Mouse (Mus musculus) neural tube, embryonic 13.5 days (tissue): ENCODE data around the gene Iqcn. TPM values are rescaled to one million over a fixed set of nuclear protein-coding genes. Genes with fewer than 3 reads are reported as not detected.

Source experiments
- ATAC-seq: fragments of 200-750 bp; cut with Nextera tagmentation; 2 replicates; pipeline ENCODE4 v1.8.0; 2017; ENCODE audit warnings: low read depth, mild to moderate bottlenecking, moderate TSS enrichment, moderate library complexity
- H3K27ac ChIP-seq: fragments of 300-500 bp; sonication (generic); replicated peaks from 2 replicates; pipeline ENCODE4 v1.5.1; 2015; ENCODE audit warnings: moderate library complexity, mild to moderate bottlenecking, inconsistent platforms
- H3K27me3 ChIP-seq: fragments of 300-500 bp; sonication (generic); 2 replicates; pipeline ENCODE4 v1.6.1; 2015; ENCODE audit warnings: mild to moderate bottlenecking, inconsistent platforms
- H3K36me3 ChIP-seq: fragments of 300-500 bp; sonication (generic); 2 replicates; pipeline ENCODE4 v1.6.1; 2015; ENCODE audit warnings: mild to moderate bottlenecking, inconsistent platforms
- H3K4me1 ChIP-seq: fragments of 300-500 bp; sonication (generic); replicated peaks from 2 replicates; pipeline ENCODE4 v1.6.1; 2015; ENCODE audit warnings: inconsistent platforms
- H3K4me2 ChIP-seq: fragments of 300-500 bp; sonication (generic); 2 replicates; pipeline ENCODE4 v1.6.1; 2015; ENCODE audit warnings: inconsistent platforms, mild to moderate bottlenecking, moderate library complexity
- H3K4me3 ChIP-seq: fragments of 300-500 bp; sonication (generic); 2 replicates; pipeline ENCODE4 v1.5.1; 2015; ENCODE audit warnings: mild to moderate bottlenecking, inconsistent platforms
- H3K9ac ChIP-seq: fragments of 300-500 bp; sonication (generic); 2 replicates; pipeline ENCODE4 v1.6.1; 2015; ENCODE audit warnings: moderate library complexity, mild to moderate bottlenecking, inconsistent platforms
- H3K9me3 ChIP-seq: fragments of 300-500 bp; sonication (generic); 2 replicates; pipeline ENCODE4 v1.6.1; 2016; ENCODE audit warnings: inconsistent platforms
- WGBS: fragments of 180-500 bp; shearing (Covaris S2); methylation state at CpG from one replicate; pipeline ENCODE4 v1.1.7; 2015; 5-methylcytosine and 5-hydroxymethylcytosine counted together
- polyA plus RNA-seq: library from polyadenylated mRNA; unstranded; fragments of >200 nt; fragmentation: Nextera tagmentation; extraction: Ambion mirVana; gene quantifications from 2 replicates; pipeline ENCODE4 v1.2.1, GENCODE M21; 2015

Iqcn gene
- polyA plus RNA-seq, 1 experiment from 2014 or later, result 0.17 TPM

DNA sequence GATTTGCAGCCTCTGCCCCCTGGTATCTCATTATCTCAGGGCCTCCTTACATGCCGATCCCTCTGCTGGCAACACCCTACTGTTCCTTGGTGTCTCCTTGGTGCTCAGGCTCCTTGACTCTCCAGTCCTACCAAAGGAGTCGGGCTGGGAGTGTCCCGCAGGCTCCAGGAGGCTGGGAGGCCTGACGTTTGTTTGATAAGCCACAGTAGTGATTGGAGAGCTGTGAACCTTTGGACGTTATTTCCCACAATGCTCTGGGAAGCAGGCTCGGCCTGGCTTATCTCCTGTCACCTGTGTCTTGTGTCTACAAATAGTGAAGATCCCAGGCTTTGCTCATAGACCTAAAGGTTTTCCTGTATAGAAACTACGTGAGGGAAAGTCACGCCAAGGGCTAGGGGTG, 60.8 kb downstream of the Iqcn start:
- Histone ChIP-seq H3K27ac (no peak overlapping the region), H3K4me1 (peaks cover 36% of the 10 kb centered on the region), H3K36me3 (peaks cover 22% of the 10 kb centered on the region), H3K27me3 (peaks cover 20% of the 10 kb centered on the region; the same call in 1 of the 2 replicates), H3K9me3 (no peaks in the 10 kb centered on the region), H3K9ac (no peak overlapping the region), H3K4me2 (no peak overlapping the region), H3K4me3 (no peak overlapping the region)
- no peak for ATAC-seq
- 86% methylated on average over 8 of the region's 8 CpGs for WGBS

DNA sequence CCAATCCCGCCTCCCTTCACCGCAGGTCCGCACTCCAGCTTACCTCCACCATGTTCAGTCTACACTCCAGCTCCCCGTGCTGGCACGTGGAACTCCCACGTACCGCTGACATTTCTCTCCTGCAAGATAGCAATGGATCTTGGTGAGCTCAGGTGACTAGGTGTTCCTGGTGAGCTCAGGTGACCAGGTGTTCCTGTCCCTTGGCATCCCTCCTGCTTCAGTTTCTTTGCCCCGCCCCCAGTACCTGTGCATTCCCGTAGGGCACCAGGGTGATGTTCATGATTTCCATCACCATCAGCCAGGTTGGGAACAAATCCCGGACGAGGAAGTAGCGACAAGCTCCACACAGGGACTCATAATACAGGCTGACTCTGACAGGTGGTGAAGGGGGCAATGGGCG, 61.4 kb downstream of the Iqcn start:
- H3K4me2 ChIP-seq, result no peak overlapping the region
- no peak overlapping the region for H3K27ac ChIP-seq
- WGBS, result 95% methylated on average over 13 of the region's 13 CpGs
- H3K27me3 ChIP-seq, result peaks cover 20% of the 10 kb centered on the region; the same call in 1 of the 2 replicates
- H3K36me3 ChIP-seq, result peaks cover 25% of the 10 kb centered on the region
- H3K4me1 ChIP-seq, result peaks cover 32% of the 10 kb centered on the region
- H3K4me3 ChIP-seq, result no peak overlapping the region
- no peak overlapping the region for H3K9ac ChIP-seq
- H3K9me3 ChIP-seq, result no peaks in the 10 kb centered on the region
- no peak for ATAC-seq

DNA sequence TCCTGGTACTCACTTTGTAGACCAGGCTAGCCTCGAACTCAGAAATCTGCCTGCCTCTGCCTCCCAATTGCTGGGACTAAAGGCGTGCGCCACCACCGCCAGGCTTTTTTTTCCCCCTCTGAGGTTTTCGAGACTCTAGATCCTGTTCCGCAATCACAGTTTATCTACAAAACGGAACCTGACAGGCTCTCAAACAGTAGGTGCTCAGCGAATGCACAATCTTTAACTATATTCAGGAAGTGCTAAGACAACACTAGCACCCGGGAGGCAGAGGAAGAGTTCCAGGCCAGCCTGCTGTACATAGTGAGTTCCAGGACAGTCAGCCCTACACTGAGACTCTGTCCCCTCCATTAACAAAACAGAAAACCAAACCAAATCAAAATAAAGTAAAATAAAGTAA, 62.1 kb downstream of the Iqcn start:
- Histone ChIP-seq H3K27ac (no peak overlapping the region), H3K4me3 (peak overlapping the region; percentile 28), H3K27me3 (peaks cover 20% of the 10 kb centered on the region; the same call in 1 of the 2 replicates), H3K36me3 (peaks cover 32% of the 10 kb centered on the region), H3K4me2 (peak overlapping the region; percentile 56), H3K9me3 (no peaks in the 10 kb centered on the region), H3K4me1 (peaks cover 29% of the 10 kb centered on the region), H3K9ac (0 out of 2 replicates have a peak overlapping the region, but pooled peaks have one; percentile 61)
- ATAC-seq, result no peak
- 85% methylated on average over 9 of the region's 9 CpGs for WGBS

DNA sequence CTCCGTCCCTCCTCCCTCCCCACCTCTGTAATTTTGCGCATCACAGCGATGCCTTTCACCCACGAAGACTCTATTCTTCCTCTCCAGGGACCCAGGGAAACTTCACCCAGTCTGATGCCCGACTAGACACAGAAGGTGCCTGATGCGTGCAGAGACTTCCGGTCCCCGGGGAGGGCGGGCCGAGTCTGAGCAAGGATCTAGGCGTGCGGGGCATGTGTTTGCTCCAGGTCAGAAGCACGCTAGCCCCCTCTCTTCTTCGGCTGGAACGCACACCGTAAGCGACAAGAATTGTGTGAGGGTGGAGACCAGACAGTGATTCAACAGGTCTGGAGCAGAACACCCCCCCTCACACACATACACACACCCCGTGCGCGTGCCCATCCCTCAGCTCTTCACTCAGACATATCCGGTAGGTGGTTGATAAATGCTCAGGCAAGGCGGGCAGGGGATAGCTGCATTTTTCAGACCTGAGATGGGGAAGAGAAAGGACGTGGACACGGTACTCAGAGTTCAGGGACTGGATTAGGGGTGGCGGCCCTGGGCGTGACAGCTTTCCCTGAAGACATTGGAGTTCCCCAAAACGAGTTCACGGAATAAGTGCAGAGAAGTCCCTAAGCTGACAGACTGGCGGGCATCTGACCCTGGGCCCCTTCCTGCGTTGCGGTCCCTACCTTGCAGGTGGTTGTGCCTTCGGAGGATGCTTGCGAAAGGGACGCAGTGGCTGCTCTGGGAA, 62.7 kb downstream of the Iqcn start:
- Histone ChIP-seq H3K4me3 (peak overlapping the region; percentile 28), H3K4me1 (peaks cover 28% of the 10 kb centered on the region), H3K27ac (no peak overlapping the region), H3K27me3 (peaks cover 20% of the 10 kb centered on the region; the same call in 1 of the 2 replicates), H3K9me3 (no peaks in the 10 kb centered on the region), H3K36me3 (peaks cover 38% of the 10 kb centered on the region), H3K9ac (peak overlapping the region; percentile 61), H3K4me2 (peak overlapping the region; percentile 56)
- whole genome bisulfite sequencing, result 2% methylated on average over 34 of the region's 34 CpGs
- ATAC-seq, result no peak

DNA sequence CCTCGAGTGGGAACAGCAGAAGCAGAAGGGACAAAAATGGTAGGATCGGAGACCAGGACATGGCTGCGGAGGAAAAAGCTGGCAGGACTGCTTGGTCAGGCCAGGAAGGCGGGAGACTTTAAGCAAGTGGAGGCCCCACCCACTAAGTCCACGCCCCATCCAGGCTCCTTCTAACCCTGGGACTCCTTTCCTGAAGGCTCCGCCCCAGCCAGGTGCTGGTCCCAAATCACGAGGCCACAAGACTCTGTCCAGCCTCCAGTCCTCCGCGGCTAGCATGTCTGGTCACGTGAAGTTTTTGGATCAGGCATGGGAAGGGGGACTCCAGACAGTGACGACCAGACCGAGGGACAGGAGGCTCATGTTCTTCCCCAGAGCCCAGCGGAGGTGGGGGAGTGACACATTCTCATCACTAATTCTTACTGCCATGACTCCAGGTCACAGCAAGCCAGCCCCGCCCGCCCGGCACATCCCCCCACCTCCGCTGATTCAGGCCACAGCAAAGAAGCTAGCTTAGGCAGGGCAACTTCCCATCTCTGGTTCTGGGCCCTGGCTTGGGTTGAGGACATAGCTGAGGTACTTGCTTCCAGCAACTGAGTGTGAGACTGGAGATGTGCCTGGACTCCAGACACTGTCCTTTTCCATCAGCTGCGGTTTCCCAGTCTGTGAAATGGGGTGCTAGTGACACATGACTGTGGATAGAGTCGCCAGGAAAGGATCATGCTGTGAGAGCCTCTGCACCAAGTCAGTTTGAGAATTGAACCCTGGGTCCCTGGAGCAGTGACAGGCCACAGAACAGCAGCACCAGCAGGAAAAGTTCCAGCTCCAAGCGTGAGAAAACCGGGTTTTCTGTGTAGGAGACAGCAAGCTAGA, 63.5 kb downstream of the Iqcn start:
- H3K9me3 ChIP-seq, result no peaks in the 10 kb centered on the region
- H3K4me3 ChIP-seq, result peak overlapping the region; percentile 28
- 8% methylated on average over 21 of the region's 21 CpGs for WGBS
- peaks cover 20% of the 10 kb centered on the region; the same call in 1 of the 2 replicates for H3K27me3 ChIP-seq
- H3K9ac ChIP-seq, result peak overlapping the region; percentile 61
- H3K4me2 ChIP-seq, result peak overlapping the region; percentile 56
- peaks cover 46% of the 10 kb centered on the region for H3K36me3 ChIP-seq
- H3K4me1 ChIP-seq, result peaks cover 20% of the 10 kb centered on the region
- H3K27ac ChIP-seq, result no peak overlapping the region
- no peak for ATAC-seq

Other genes with a start within 250 kb of the Iqcn start
- 25.6 and 27.6 TPM in 2 replicates for gene Klhl26, start 226.5 kb upstream of the Iqcn start, polyA plus RNA-seq
- 78.4 and 89.7 TPM in 2 replicates for gene Tmem59l, start 216.1 kb upstream of the Iqcn start, polyA plus RNA-seq
- gene Crlf1, start 210.3 kb upstream of the Iqcn start, polyA plus RNA-seq, result 3.6 and 4.6 TPM in 2 replicates
- 143 and 153 TPM in 2 replicates for gene Rex1bd, start 196.7 kb upstream of the Iqcn start, polyA plus RNA-seq
- gene Uba52, start 192.7 kb upstream of the Iqcn start, polyA plus RNA-seq, result 787 and 800 TPM in 2 replicates
- gene Fkbp8, start 175.7 kb upstream of the Iqcn start, polyA plus RNA-seq, result 347 and 358 TPM in 2 replicates
- 46.7 and 46.9 TPM in 2 replicates for gene Kxd1, start 175.5 kb upstream of the Iqcn start, polyA plus RNA-seq
- 15.6 and 16.5 TPM in 2 replicates for gene Ell, start 164.0 kb upstream of the Iqcn start, polyA plus RNA-seq
- 113 and 115 TPM in 2 replicates for gene Isyna1, start 109.1 kb upstream of the Iqcn start, polyA plus RNA-seq
- gene Ssbp4, start 94.6 kb upstream of the Iqcn start, polyA plus RNA-seq, result 117 and 141 TPM in 2 replicates
- gene Lrrc25, start 87.3 kb upstream of the Iqcn start, polyA plus RNA-seq, result 1.5 and 1.8 TPM in 2 replicates
- gene Gdf15, start 71.0 kb upstream of the Iqcn start, polyA plus RNA-seq, result not detected in 2 replicates
- gene Pgpep1, start 43.1 kb upstream of the Iqcn start, polyA plus RNA-seq, result 102 and 108 TPM in 2 replicates
- gene Lsm4, start 30.2 kb upstream of the Iqcn start, polyA plus RNA-seq, result 214 and 215 TPM in 2 replicates
- 108 and 112 TPM in 2 replicates for gene Jund, start 4.5 kb upstream of the Iqcn start, polyA plus RNA-seq
- not detected in 2 replicates for gene Gm3336, start 15.1 kb downstream of the Iqcn start, polyA plus RNA-seq
- gene Pde4c, start 20.3 kb downstream of the Iqcn start, polyA plus RNA-seq, result 0.18 and 0.26 TPM in 2 replicates
- 402 and 417 TPM in 2 replicates for gene Rab3a, start 51.2 kb downstream of the Iqcn start, polyA plus RNA-seq
- gene Mpv17l2, start 57.5 kb downstream of the Iqcn start, polyA plus RNA-seq, result 46.1 and 54.5 TPM in 2 replicates
- 88.9 and 93.7 TPM in 2 replicates for gene Pik3r2, start 73.3 kb downstream of the Iqcn start, polyA plus RNA-seq
- gene Mast3, start 101.6 kb downstream of the Iqcn start, polyA plus RNA-seq, result 15.8 and 17.6 TPM in 2 replicates
- gene Il12rb1, start 105.0 kb downstream of the Iqcn start, polyA plus RNA-seq, result not detected in 2 replicates
- 7.8 TPM in 2 replicates for gene Arrdc2, start 136.3 kb downstream of the Iqcn start, polyA plus RNA-seq
- 17.5 and 17.9 TPM in 2 replicates for gene Kcnn1, start 159.8 kb downstream of the Iqcn start, polyA plus RNA-seq
- gene Ccdc124, start 170.5 kb downstream of the Iqcn start, polyA plus RNA-seq, result 148 and 156 TPM in 2 replicates
- 1.6 TPM in 2 replicates for gene Slc5a5, start 189.3 kb downstream of the Iqcn start, polyA plus RNA-seq
- gene Rpl18a, start 194.0 kb downstream of the Iqcn start, polyA plus RNA-seq, result 2,220 and 2,572 TPM in 2 replicates
- gene Map1s, start 202.5 kb downstream of the Iqcn start, polyA plus RNA-seq, result 55.4 and 60.7 TPM in 2 replicates